Mouse (Mus musculus) cortical plate, adult 2 months (tissue): Measurements from ENCODE around the gene Palld. TPM values are rescaled to one million over a fixed set of nuclear protein-coding genes. Genes with fewer than 3 reads are reported as not detected.

ENCODE experiments used
- H3K27ac ChIP-seq: fragments of 200-500 bp; 2 replicates; pipeline ENCODE4 v1.5.1; 2012; ENCODE audit warnings: low read length, control low read depth, inconsistent platforms; ENCODE audit not compliant: insufficient read depth
- H3K4me1 ChIP-seq: fragments of 200-500 bp; 2 replicates; pipeline ENCODE4 v1.6.1; 2011; ENCODE audit warnings: low read length; ENCODE audit not compliant: control insufficient read depth, insufficient read depth
- H3K4me3 ChIP-seq: fragments of 200-500 bp; 2 replicates; pipeline ENCODE4 v1.5.1; 2011; ENCODE audit warnings: mild to moderate bottlenecking, low read length, control low read depth; ENCODE audit not compliant: insufficient read depth
- CTCF ChIP-seq: fragments of 200-500 bp; IDR thresholded peaks from 2 replicates; pipeline ENCODE4 v1.5.1; 2011; ENCODE audit warnings: mild to moderate bottlenecking, control low read depth, low read length; ENCODE audit not compliant: insufficient read depth; ENCODE audit errors: extremely low read depth
- POLR2A ChIP-seq: fragments of 200-500 bp; IDR thresholded peaks from 2 replicates; pipeline ENCODE4 v1.6.1; 2011; ENCODE audit warnings: mild to moderate bottlenecking, low read length, control low read depth; ENCODE audit not compliant: insufficient read depth; ENCODE audit errors: extremely low read depth
- polyA plus RNA-seq: library from polyadenylated mRNA; depleted of rRNA; stranded (reverse); fragments of >200 nt; gene quantifications from 2 replicates; pipeline ENCODE4 v1.2.3, GENCODE M21; 2012; rRNA removed

Palld gene
- polyA plus RNA-seq, 1 experiment, result 3.5 TPM

DNA sequence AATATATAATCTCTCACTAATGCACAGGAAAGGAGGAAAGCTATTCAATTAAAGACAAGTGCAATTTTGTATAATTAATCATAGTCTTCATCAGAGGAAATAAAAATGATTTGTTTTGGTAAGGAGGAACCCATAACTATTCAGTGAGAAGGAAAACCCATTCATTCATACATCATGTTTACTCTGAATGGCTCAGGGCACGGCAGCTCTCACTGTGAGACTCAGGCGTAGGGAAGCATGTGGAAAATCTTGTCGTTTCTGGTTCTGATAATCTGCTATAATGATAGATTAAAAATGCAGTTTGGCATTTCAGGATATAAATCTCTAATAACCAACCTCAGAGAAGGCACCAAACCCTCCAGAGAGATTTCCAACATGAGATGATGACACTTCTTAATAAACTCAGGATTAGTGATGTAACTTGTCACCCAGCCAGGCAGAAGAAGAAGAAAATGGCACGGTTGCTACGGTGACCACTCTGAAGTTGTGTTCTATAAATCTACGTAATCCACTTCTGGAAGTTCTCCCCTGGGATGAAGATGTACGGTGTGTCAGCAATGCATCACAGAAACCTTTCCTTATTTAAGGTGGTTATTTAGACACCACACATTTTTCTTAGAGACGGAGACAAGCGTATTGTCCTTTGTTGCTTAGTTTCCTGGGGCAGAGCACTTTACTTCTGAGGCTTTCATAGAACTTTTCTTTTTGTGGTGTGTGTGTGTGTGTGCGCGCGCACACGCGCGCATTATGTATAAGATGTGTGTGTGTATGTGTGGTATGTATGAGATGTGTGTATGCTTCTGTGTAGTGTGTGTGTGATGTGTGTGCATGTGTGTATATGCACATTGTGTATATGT is 435.6 kb downstream of the Palld start:
- Histone ChIP-seq H3K4me3 (no peak overlapping the region), H3K4me1 (no peaks in the 10 kb centered on the region), H3K27ac (no peak overlapping the region)
- TF ChIP-seq CTCF (no peak), POLR2A (no peak)

GRCm38 (mm10) chr8:61464393-61464792 is 438.1 kb downstream of the Palld start:
- Histone ChIP-seq H3K4me3 (no peak overlapping the region), H3K27ac (no peak overlapping the region), H3K4me1 (no peaks in the 10 kb centered on the region)
- TF ChIP-seq CTCF, result no peak
- TF ChIP-seq POLR2A, result no peak

DNA sequence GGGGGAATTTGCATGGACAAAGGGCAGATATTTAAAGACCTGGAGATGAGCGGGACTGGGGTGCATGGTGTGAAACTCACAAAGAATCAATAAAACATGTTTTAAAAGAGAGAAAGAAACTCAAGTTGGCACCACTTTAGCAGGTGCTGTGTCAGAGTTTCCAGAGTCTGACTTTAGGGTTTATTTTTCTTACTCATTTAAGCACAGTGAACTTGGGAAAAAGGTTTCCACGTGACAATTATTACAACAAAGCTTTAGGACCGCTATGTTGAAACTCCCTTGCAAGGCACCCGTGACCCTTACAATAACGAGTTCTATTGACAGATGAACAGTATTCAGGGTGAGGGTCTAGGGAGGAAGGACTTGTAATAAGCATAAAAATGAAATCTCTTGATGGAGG is 440.3 kb downstream of the Palld start:
- no peak for TF ChIP-seq POLR2A
- TF ChIP-seq CTCF, result no peak
- no peak overlapping the region for H3K27ac ChIP-seq
- H3K4me3 ChIP-seq, result no peak overlapping the region
- no peaks in the 10 kb centered on the region for H3K4me1 ChIP-seq

Other genes starting within 250 kb of the Palld start
- 0.40 and 0.71 TPM in 2 replicates for gene Ddx60, start 25.4 kb upstream of the Palld start, polyA plus RNA-seq
- 0.27 TPM in 1 of 2 replicates, not detected in the other for gene Anxa10, start 220.5 kb upstream of the Palld start, polyA plus RNA-seq